Mouse (Mus musculus): ENCODE measurements around the gene Pigq. TPM values are rescaled to one million over a fixed set of nuclear protein-coding genes. Genes with fewer than 3 reads are reported as not detected.

Pigq gene
- total RNA-seq, 2 experiments from 2014 or later = 1,336 to 1,728 TPM

Other genes starting within 250 kb of the Pigq start
Only the 30 nearest of the 32 such genes appear.
- gene Rpusd1, start 217.3 kb downstream of the Pigq start, total RNA-seq (2015; ENCODE audit: low replicate concordance) = 4.2 and 6.5 TPM in 2 replicates
- 1.4 TPM in 2 replicates for gene Rpusd1, start 217.3 kb downstream of the Pigq start, total RNA-seq (2017; ENCODE audit: low replicate concordance)
- gene Mslnl, start 208.9 kb downstream of the Pigq start, total RNA-seq (2015; ENCODE audit: low replicate concordance) = not detected in 2 replicates
- gene Mslnl, start 208.9 kb downstream of the Pigq start, total RNA-seq (2017; ENCODE audit: low replicate concordance) = not detected in 2 replicates
- gene Msln, start 190.6 kb downstream of the Pigq start, total RNA-seq (2015; ENCODE audit: low replicate concordance) = not detected in 2 replicates
- gene Msln, start 190.6 kb downstream of the Pigq start, total RNA-seq (2017; ENCODE audit: low replicate concordance) = not detected in 2 replicates
- gene Narfl, start 171.2 kb downstream of the Pigq start, total RNA-seq (2015; ENCODE audit: low replicate concordance) = 3.5 and 5.9 TPM in 2 replicates
- 6.2 and 7.8 TPM in 2 replicates for gene Narfl, start 171.2 kb downstream of the Pigq start, total RNA-seq (2017; ENCODE audit: low replicate concordance)
- gene Haghl, start 159.3 kb downstream of the Pigq start, total RNA-seq (2015; ENCODE audit: low replicate concordance) = 2.9 TPM in 1 of 2 replicates, not detected in the other
- gene Haghl, start 159.3 kb downstream of the Pigq start, total RNA-seq (2017; ENCODE audit: low replicate concordance) = 1.9 and 3.1 TPM in 2 replicates
- gene Ccdc78, start 158.4 kb downstream of the Pigq start, total RNA-seq (2015; ENCODE audit: low replicate concordance) = not detected in 2 replicates
- gene Ccdc78, start 158.4 kb downstream of the Pigq start, total RNA-seq (2017; ENCODE audit: low replicate concordance) = not detected in 2 replicates
- gene Fam173a, start 152.0 kb downstream of the Pigq start, total RNA-seq (2015; ENCODE audit: low replicate concordance) = 14.8 and 24.9 TPM in 2 replicates
- gene Fam173a, start 152.0 kb downstream of the Pigq start, total RNA-seq (2017; ENCODE audit: low replicate concordance) = 7.7 and 9.6 TPM in 2 replicates
- gene AC134908.4, start 149.3 kb downstream of the Pigq start, total RNA-seq (2015; ENCODE audit: low replicate concordance) = not detected in 2 replicates
- not detected in 2 replicates for gene AC134908.4, start 149.3 kb downstream of the Pigq start, total RNA-seq (2017; ENCODE audit: low replicate concordance)
- 1.3 and 2.9 TPM in 2 replicates for gene Metrn, start 147.8 kb downstream of the Pigq start, total RNA-seq (2015; ENCODE audit: low replicate concordance)
- gene Metrn, start 147.8 kb downstream of the Pigq start, total RNA-seq (2017; ENCODE audit: low replicate concordance) = 3.2 TPM in 2 replicates
- gene Fbxl16, start 135.9 kb downstream of the Pigq start, total RNA-seq (2015; ENCODE audit: low replicate concordance) = not detected in 2 replicates
- 0.17 TPM in 1 of 2 replicates, not detected in the other for gene Fbxl16, start 135.9 kb downstream of the Pigq start, total RNA-seq (2017; ENCODE audit: low replicate concordance)
- gene Wdr24, start 121.3 kb downstream of the Pigq start, total RNA-seq (2015; ENCODE audit: low replicate concordance) = 0.38 and 0.42 TPM in 2 replicates
- gene Wdr24, start 121.3 kb downstream of the Pigq start, total RNA-seq (2017; ENCODE audit: low replicate concordance) = 4.9 and 6.0 TPM in 2 replicates
- 0.84 and 2.1 TPM in 2 replicates for gene Jmjd8, start 116.1 kb downstream of the Pigq start, total RNA-seq (2015; ENCODE audit: low replicate concordance)
- 3.9 and 6.7 TPM in 2 replicates for gene Jmjd8, start 116.1 kb downstream of the Pigq start, total RNA-seq (2017; ENCODE audit: low replicate concordance)
- 15.0 and 28.0 TPM in 2 replicates for gene Stub1, start 111.5 kb downstream of the Pigq start, total RNA-seq (2015; ENCODE audit: low replicate concordance)
- 18.8 and 27.9 TPM in 2 replicates for gene Stub1, start 111.5 kb downstream of the Pigq start, total RNA-seq (2017; ENCODE audit: low replicate concordance)
- not detected in 2 replicates for gene Rhbdl1, start 107.6 kb downstream of the Pigq start, total RNA-seq (2015; ENCODE audit: low replicate concordance)
- gene Rhbdl1, start 107.6 kb downstream of the Pigq start, total RNA-seq (2017; ENCODE audit: low replicate concordance) = 4.7 TPM in 1 of 2 replicates, not detected in the other
- 0.84 TPM in 1 of 2 replicates, not detected in the other for gene Gm20683, start 103.2 kb downstream of the Pigq start, total RNA-seq (2015; ENCODE audit: low replicate concordance)
- 2.6 TPM in 1 of 2 replicates, not detected in the other for gene Gm20683, start 103.2 kb downstream of the Pigq start, total RNA-seq (2017; ENCODE audit: low replicate concordance)
- 3.3 and 9.8 TPM in 2 replicates for gene Rhot2, start 100.1 kb downstream of the Pigq start, total RNA-seq (2015; ENCODE audit: low replicate concordance)
- gene Rhot2, start 100.1 kb downstream of the Pigq start, total RNA-seq (2017; ENCODE audit: low replicate concordance) = 19.7 and 28.6 TPM in 2 replicates
- gene Wdr90, start 83.4 kb downstream of the Pigq start, total RNA-seq (2015; ENCODE audit: low replicate concordance) = 12.5 and 17.6 TPM in 2 replicates
- 10.0 and 12.7 TPM in 2 replicates for gene Wdr90, start 83.4 kb downstream of the Pigq start, total RNA-seq (2017; ENCODE audit: low replicate concordance)
- gene Mcrip2, start 76.2 kb downstream of the Pigq start, total RNA-seq (2015; ENCODE audit: low replicate concordance) = 9.4 and 9.8 TPM in 2 replicates
- gene Mcrip2, start 76.2 kb downstream of the Pigq start, total RNA-seq (2017; ENCODE audit: low replicate concordance) = 1.7 and 8.0 TPM in 2 replicates
- 7.3 and 9.4 TPM in 2 replicates for gene Mettl26, start 69.9 kb downstream of the Pigq start, total RNA-seq (2015; ENCODE audit: low replicate concordance)
- 3.7 and 5.3 TPM in 2 replicates for gene Mettl26, start 69.9 kb downstream of the Pigq start, total RNA-seq (2017; ENCODE audit: low replicate concordance)
- not detected in 2 replicates for gene Wfikkn1, start 64.1 kb downstream of the Pigq start, total RNA-seq (2015; ENCODE audit: low replicate concordance)
- 1.0 TPM in 1 of 2 replicates, not detected in the other for gene Wfikkn1, start 64.1 kb downstream of the Pigq start, total RNA-seq (2017; ENCODE audit: low replicate concordance)
- 2.3 and 6.7 TPM in 2 replicates for gene Rab40c, start 25.2 kb downstream of the Pigq start, total RNA-seq (2015; ENCODE audit: low replicate concordance)
- 1.2 and 1.5 TPM in 2 replicates for gene Rab40c, start 25.2 kb downstream of the Pigq start, total RNA-seq (2017; ENCODE audit: low replicate concordance)
- 49.2 and 66.7 TPM in 2 replicates for gene Nhlrc4, start within 50 bp of the Pigq start, total RNA-seq (2015; ENCODE audit: low replicate concordance)
- gene Nhlrc4, start within 50 bp of the Pigq start, total RNA-seq (2017; ENCODE audit: low replicate concordance) = 40.7 and 62.0 TPM in 2 replicates
- not detected in 2 replicates for gene A930017K11Rik, start 7.6 kb upstream of the Pigq start, total RNA-seq (2015; ENCODE audit: low replicate concordance)
- gene A930017K11Rik, start 7.6 kb upstream of the Pigq start, total RNA-seq (2017; ENCODE audit: low replicate concordance) = not detected in 2 replicates
- gene Capn15, start 40.9 kb upstream of the Pigq start, total RNA-seq (2015; ENCODE audit: low replicate concordance) = 1.2 and 1.5 TPM in 2 replicates
- gene Capn15, start 40.9 kb upstream of the Pigq start, total RNA-seq (2017; ENCODE audit: low replicate concordance) = 1.4 and 2.4 TPM in 2 replicates
- not detected in 2 replicates for gene Rab11fip3, start 124.6 kb upstream of the Pigq start, total RNA-seq (2015; ENCODE audit: low replicate concordance)
- 0.17 and 0.42 TPM in 2 replicates for gene Rab11fip3, start 124.6 kb upstream of the Pigq start, total RNA-seq (2017; ENCODE audit: low replicate concordance)
- 3.1 TPM in 1 of 2 replicates, not detected in the other for gene Decr2, start 145.4 kb upstream of the Pigq start, total RNA-seq (2015; ENCODE audit: low replicate concordance)
- 0.42 and 3.2 TPM in 2 replicates for gene Decr2, start 145.4 kb upstream of the Pigq start, total RNA-seq (2017; ENCODE audit: low replicate concordance)
- 10.0 and 15.9 TPM in 2 replicates for gene Nme4, start 150.7 kb upstream of the Pigq start, total RNA-seq (2015; ENCODE audit: low replicate concordance)
- gene Nme4, start 150.7 kb upstream of the Pigq start, total RNA-seq (2017; ENCODE audit: low replicate concordance) = 4.2 and 5.2 TPM in 2 replicates
- gene Tmem8, start 168.4 kb upstream of the Pigq start, total RNA-seq (2015; ENCODE audit: low replicate concordance) = 9.6 and 13.2 TPM in 2 replicates
- 4.3 and 5.0 TPM in 2 replicates for gene Tmem8, start 168.4 kb upstream of the Pigq start, total RNA-seq (2017; ENCODE audit: low replicate concordance)
- 21.7 and 22.6 TPM in 2 replicates for gene Mrpl28, start 178.6 kb upstream of the Pigq start, total RNA-seq (2015; ENCODE audit: low replicate concordance)
- gene Mrpl28, start 178.6 kb upstream of the Pigq start, total RNA-seq (2017; ENCODE audit: low replicate concordance) = 10.1 and 11.0 TPM in 2 replicates
- 5.6 and 6.3 TPM in 2 replicates for gene Axin1, start 193.8 kb upstream of the Pigq start, total RNA-seq (2015; ENCODE audit: low replicate concordance)
- 29.1 and 33.9 TPM in 2 replicates for gene Axin1, start 193.8 kb upstream of the Pigq start, total RNA-seq (2017; ENCODE audit: low replicate concordance)